Mouse (Mus musculus): ENCODE measurements around the gene Serp2. TPM values are rescaled to one million over a fixed set of nuclear protein-coding genes. Genes with fewer than 3 reads are reported as not detected.

Gene Serp2
- polyA plus RNA-seq, 2 experiments = 0.63 to 1.3 TPM

- TF ChIP-seq EP300 (IDR thresholded peaks at IDR 0.05; ENCODE audit: low read depth) (peak; percentile 55), CTCF (IDR thresholded peaks at IDR 0.05; ENCODE audit: low read depth) (no peak)
- DNase-seq (ENCODE audit: low read depth in 3 of 3, low spot score in 3 of 3) = peak; percentile 67 to 90 (median 70)
- H3K27ac ChIP-seq = peak overlapping the region; percentile 95
- H3K27me3 ChIP-seq (ENCODE audit: control insufficient read depth, insufficient read depth, low read length) = no peaks in the 10 kb centered on the region
- H3K4me1 ChIP-seq (replicated peaks; ENCODE audit: control insufficient read depth in 2 of 2, insufficient read depth in 2 of 2, low read length in 1 of 2) = peaks cover 10 to 11% of the 10 kb centered on the region in 2 experiments; a peak in 3 of 4 replicates
- peaks cover 18% of the 10 kb centered on the region for H3K36me3 ChIP-seq (replicated peaks; ENCODE audit: control insufficient read depth, insufficient read depth, low read depth)
- peak overlapping the region; percentile 87 to 97 for H3K4me3 ChIP-seq (ENCODE audit: insufficient read depth in 1 of 2, low read depth in 2 of 2, low read length in 2 of 2)
- H3K9me3 ChIP-seq (ENCODE audit: control insufficient read depth, low read length) = no peaks in the 10 kb centered on the region
- under 1% methylated on average over 31 of the region's 31 CpGs for WGBS (ENCODE audit: insufficient replicate concordance)
- H3K9ac ChIP-seq (replicated peaks) = peak overlapping the region; percentile 99
- peak overlapping the region; percentile 84 for H3K4me2 ChIP-seq (ENCODE audit: low read depth)
- peak; percentile 52 for ATAC-seq (ENCODE audit: insufficient read depth)
Measured at GRCm38 (mm10) chr14:76505439-76506220, 51.1 kb downstream of the Serp2 start.

GRCm38 (mm10) chr14:76505101-76505438 is 51.6 kb downstream of the Serp2 start:
- Histone ChIP-seq H3K9me3 (ENCODE audit: control insufficient read depth, low read length) (no peaks in the 10 kb centered on the region), H3K4me1 (replicated peaks; ENCODE audit: control insufficient read depth in 2 of 2, insufficient read depth in 2 of 2, low read length in 1 of 2) (peaks cover 10 to 11% of the 10 kb centered on the region in 2 experiments; a peak in 3 of 4 replicates), H3K27ac (peak overlapping the region; percentile 95), H3K9ac (replicated peaks) (peak overlapping the region; percentile 99), H3K4me2 (ENCODE audit: low read depth) (peak overlapping the region; percentile 84), H3K36me3 (replicated peaks; ENCODE audit: control insufficient read depth, insufficient read depth, low read depth) (peaks cover 18% of the 10 kb centered on the region), H3K4me3 (ENCODE audit: insufficient read depth in 1 of 2, low read depth in 2 of 2, low read length in 2 of 2) (peak overlapping the region; percentile 87 to 97), H3K27me3 (ENCODE audit: control insufficient read depth, insufficient read depth, low read length) (no peaks in the 10 kb centered on the region)
- peak in 1 of 3 experiments; percentile 16 for DNase-seq (ENCODE audit: low read depth in 3 of 3, low spot score in 3 of 3)
- TF ChIP-seq CTCF (IDR thresholded peaks at IDR 0.05; ENCODE audit: low read depth) (no peak), EP300 (IDR thresholded peaks at IDR 0.05; ENCODE audit: low read depth) (no peak)
- ATAC-seq (ENCODE audit: insufficient read depth) = no peak
- under 1% methylated on average over 10 of the region's 10 CpGs for WGBS (ENCODE audit: insufficient replicate concordance)

GRCm38 (mm10) chr14:76504121-76504737 is 52.5 kb downstream of the Serp2 start:
- Histone ChIP-seq H3K4me2 (ENCODE audit: low read depth) (peak overlapping the region; percentile 84), H3K36me3 (replicated peaks; ENCODE audit: control insufficient read depth, insufficient read depth, low read depth) (peaks cover 18% of the 10 kb centered on the region), H3K27ac (peak overlapping the region; percentile 95), H3K9me3 (ENCODE audit: control insufficient read depth, low read length) (no peaks in the 10 kb centered on the region), H3K27me3 (ENCODE audit: control insufficient read depth, insufficient read depth, low read length) (no peaks in the 10 kb centered on the region), H3K4me1 (replicated peaks; ENCODE audit: control insufficient read depth in 2 of 2, insufficient read depth in 2 of 2, low read length in 1 of 2) (peaks cover 10 to 11% of the 10 kb centered on the region in 2 experiments; a peak in 3 of 4 replicates), H3K4me3 (ENCODE audit: insufficient read depth in 1 of 2, low read depth in 2 of 2, low read length in 2 of 2) (peak overlapping the region; percentile 87 to 97), H3K9ac (replicated peaks) (peak overlapping the region; percentile 99)
- DNase-seq (ENCODE audit: low read depth in 3 of 3, low spot score in 3 of 3) = peak; percentile 87 to 88 (median 88)
- WGBS (ENCODE audit: insufficient replicate concordance) = 1% methylated on average over 46 of the region's 52 CpGs
- no peak for TF ChIP-seq CTCF (IDR thresholded peaks at IDR 0.05; ENCODE audit: low read depth)
- peak; percentile 70 for TF ChIP-seq EP300 (IDR thresholded peaks at IDR 0.05; ENCODE audit: low read depth)
- ATAC-seq (ENCODE audit: insufficient read depth) = peak; percentile 96

- peak overlapping the region; percentile 78 to 97 for H3K4me3 ChIP-seq (ENCODE audit: insufficient read depth in 1 of 2, low read depth in 2 of 2, low read length in 2 of 2)
- H3K9me3 ChIP-seq (ENCODE audit: control insufficient read depth, low read length) = no peaks in the 10 kb centered on the region
- H3K9ac ChIP-seq (replicated peaks) = peak overlapping the region; percentile 85
- H3K36me3 ChIP-seq (replicated peaks; ENCODE audit: control insufficient read depth, insufficient read depth, low read depth) = peaks cover 18% of the 10 kb centered on the region
- 9% methylated on average over 13 of the region's 13 CpGs for whole genome bisulfite sequencing (ENCODE audit: insufficient replicate concordance)
- no peaks in the 10 kb centered on the region for H3K27me3 ChIP-seq (ENCODE audit: control insufficient read depth, insufficient read depth, low read length)
- DNase-seq (ENCODE audit: low read depth in 3 of 3, low spot score in 3 of 3) = peak; percentile 58 to 74 (median 64)
- TF ChIP-seq CTCF (IDR thresholded peaks at IDR 0.05; ENCODE audit: low read depth) (peak; percentile 61), EP300 (IDR thresholded peaks at IDR 0.05; ENCODE audit: low read depth) (no peak)
- peaks cover 10 to 11% of the 10 kb centered on the region in 2 experiments; a peak in 3 of 4 replicates for H3K4me1 ChIP-seq (replicated peaks; ENCODE audit: control insufficient read depth in 2 of 2, insufficient read depth in 2 of 2, low read length in 1 of 2)
- peak overlapping the region; percentile 83 for H3K27ac ChIP-seq
- ATAC-seq (ENCODE audit: insufficient read depth) = no peak
- peak overlapping the region; percentile 84 for H3K4me2 ChIP-seq (ENCODE audit: low read depth)
Measured at GRCm38 (mm10) chr14:76503231-76503851, 53.3 kb downstream of the Serp2 start.

Measured in liver, embryonic 14.5 days (tissue).